Mouse (Mus musculus): ENCODE results near the gene Hmgb3. TPM values are rescaled to one million over a fixed set of nuclear protein-coding genes. Genes with fewer than 3 reads are reported as not detected.

The Hmgb3 gene
- total RNA-seq, 2 experiments from 2014 or later = 75.8 to 76.5 TPM

DNA sequence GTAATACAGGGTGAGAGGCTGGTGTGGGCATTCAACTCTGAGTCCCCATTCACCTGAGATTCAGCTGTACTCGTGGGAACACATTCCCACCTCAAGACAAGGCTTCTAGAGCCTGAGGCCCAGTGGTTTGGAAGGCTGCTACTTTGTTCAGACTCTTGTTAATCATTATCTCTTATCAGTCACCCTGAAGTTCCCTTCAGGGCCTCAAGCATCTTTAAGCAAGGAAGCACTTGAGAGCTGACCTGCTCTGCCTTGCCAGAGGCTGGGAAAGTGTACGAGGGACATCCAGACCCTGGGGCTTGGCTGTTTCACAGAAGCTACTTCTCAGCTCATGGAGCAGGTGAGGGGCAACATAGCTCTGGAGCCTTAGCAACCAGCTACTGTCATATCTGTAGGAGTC is 19.8 kb downstream of the Hmgb3 start:
- no peak for DNase-seq
- intact Hi-C loops (cut with DNase I) = no loop called here

DNA sequence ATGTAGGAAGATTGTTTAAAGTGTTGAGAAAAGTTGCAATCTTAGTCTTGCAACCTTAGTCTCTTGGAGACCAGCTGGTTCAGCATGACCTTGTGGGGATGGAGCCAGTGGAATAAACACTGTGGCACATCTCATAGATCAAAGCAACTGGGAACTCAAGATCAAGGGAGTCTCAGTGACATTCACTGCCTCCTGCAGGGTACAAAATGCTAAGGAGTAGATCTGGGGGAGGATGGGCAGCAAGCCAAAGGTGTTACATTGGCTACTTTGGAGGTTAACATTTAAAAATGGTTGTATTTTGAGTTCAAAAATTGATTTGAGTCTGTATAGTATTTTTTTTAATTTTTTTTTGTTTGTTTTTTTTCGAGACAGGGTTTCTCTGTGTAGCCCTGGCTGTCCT is 33.5 kb downstream of the Hmgb3 start:
- intact Hi-C loops (cut with DNase I) = no loop called here
- no peak for DNase-seq

DNA sequence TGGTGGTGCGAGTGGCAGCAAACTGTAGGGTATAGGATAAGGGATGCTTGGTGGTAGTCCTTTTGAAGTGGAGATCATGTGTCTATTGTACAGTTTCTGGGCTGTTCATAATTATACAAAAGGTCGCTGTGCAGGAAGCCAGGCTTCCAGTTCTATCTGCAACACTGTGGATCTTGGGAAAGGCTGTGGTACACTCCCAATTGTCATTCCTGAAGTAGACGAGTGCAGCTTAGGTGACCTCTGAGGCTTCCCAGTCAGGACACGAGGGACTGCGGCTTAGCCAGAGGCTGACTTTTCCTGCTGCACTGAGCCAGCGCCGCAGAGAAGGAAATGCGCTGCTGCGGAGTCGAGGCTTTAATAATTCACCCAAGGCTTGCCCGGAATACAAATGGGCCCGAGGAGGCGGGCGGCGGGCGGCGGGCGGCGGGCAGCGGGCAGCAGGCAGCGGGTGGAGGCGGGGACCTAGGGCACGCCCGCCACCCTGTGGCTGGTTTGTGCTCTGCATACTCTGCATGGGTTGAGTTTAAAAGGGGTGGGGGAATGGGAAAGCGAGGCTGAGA is 45.4 kb downstream of the Hmgb3 start:
- peak; percentile 27 to 63 for DNase-seq
- intact Hi-C loops (cut with DNase I) = loop anchor here (1.0 kb wide), 1 partner anchor 176 kb away; no protein-coding TSS in a partner anchor

Small RNA genes within 50 kb of the gene (microRNA-seq; reads per million reads assigned to microRNA genes)
- gene Gm23945 (ENCODE audit: borderline number of aligned reads in 2 of 2) = 0 reads per million in 2 experiments

Other genes starting within 250 kb of the Hmgb3 start
- 10 to 100 TPM; 27.7 to 29.5 TPM for gene Mtmr1, start 191.2 kb upstream of the Hmgb3 start, total RNA-seq (2021)
- 10 to 100 TPM; 59.6 to 66.1 TPM for gene Cd99l2, start 63.1 kb upstream of the Hmgb3 start, total RNA-seq (2021)
- not detected for gene Gpr50, start 107.7 kb downstream of the Hmgb3 start, total RNA-seq (2021)